Mouse (Mus musculus) brain, adult 10 weeks (tissue): ENCODE measurements around the gene Myh3. TPM values are rescaled to one million over a fixed set of nuclear protein-coding genes. Genes with fewer than 3 reads are reported as not detected.

ENCODE experiments used
- polyA plus RNA-seq: library from polyadenylated mRNA; stranded (reverse); fragments of 350-450 nt; fragmentation: Illumina TruSeq; extraction: RNeasy Lipid Tissue Mini Kit (QIAGEN cat#74804); gene quantifications from one replicate; pipeline ENCODE4 v1.2.3, GENCODE M21; 2015; ENCODE audit warnings: low read depth, low replicate concordance

The Myh3 gene
- 0.68 TPM for polyA plus RNA-seq

DNA sequence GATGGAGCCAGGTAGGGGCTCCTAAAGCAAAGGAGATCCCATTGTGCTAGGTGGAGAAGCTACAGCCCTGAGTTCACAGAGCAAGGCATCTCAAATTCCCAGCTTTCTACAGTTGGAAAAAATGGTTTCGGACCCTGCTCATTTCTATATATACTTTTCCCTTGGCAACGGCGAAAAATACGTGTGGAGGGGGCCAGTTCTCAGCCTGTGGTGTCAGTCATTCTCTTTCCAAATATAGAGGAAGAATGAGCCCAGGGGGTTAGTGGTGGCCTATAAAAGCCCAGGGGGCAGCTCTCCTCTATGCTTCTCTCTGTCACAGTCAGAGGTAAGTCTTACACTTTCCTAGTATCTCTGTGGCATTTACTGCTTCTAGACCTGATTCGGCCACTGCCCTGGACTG, at the start of gene Myh3:
Gene Myh3, plus strand, starts transcription at position 301 of the 400 bp plus-strand sequence.

DNA sequence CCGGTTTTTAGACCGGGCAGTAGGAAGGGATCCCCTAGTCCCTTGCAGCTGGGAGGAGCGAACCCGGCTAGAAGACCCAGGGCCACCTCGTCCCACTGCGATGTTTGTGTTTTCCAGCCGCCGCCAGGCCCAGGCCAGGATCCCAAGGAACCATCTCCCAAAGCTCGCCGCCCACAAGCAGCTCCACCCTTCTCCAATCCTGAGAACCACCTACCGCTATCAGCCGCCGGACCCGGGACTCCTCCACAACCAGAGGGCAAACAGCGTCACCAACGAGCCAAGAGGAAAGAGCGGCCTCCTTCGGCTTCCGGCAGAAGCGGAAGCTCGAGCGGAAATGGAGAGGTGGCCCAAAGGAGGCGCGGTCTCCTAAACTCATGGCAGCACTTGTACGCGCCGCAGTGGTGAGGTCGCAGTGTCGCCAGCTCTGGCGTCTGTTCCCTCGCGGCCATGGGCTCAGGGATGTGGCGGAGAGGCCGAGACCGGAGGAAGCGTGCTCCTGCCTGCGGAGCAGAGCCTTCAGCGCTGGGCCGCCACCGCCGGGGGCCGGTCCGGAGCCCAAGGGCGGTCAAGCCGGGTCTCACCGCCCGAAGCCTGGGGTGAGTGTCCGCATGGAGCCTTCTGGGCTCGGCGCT, 25.7 kb upstream of the Myh3 start, which contains the start of the genes Adprm and Sco1:
Gene Adprm, minus strand, starts transcription at position 274 of the 632 bp plus-strand sequence.
Gene Sco1, plus strand, starts transcription at position 350 of the 632 bp plus-strand sequence.

Other genes with a start within 250 kb of the Myh3 start
- 0.43 TPM for gene Pirt, start 166.3 kb upstream of the Myh3 start, polyA plus RNA-seq
- not detected for gene Tmem238l, start 121.7 kb upstream of the Myh3 start, polyA plus RNA-seq
- 0.67 TPM for gene Tmem220, start 53.1 kb upstream of the Myh3 start, polyA plus RNA-seq
- 33.5 TPM for gene Adprm, start 25.7 kb upstream of the Myh3 start, polyA plus RNA-seq
- gene Sco1, start 25.6 kb upstream of the Myh3 start, polyA plus RNA-seq, result 9.9 TPM
- gene Myh2, start 92.7 kb downstream of the Myh3 start, polyA plus RNA-seq, result 0.10 TPM
- gene Myh1, start 121.8 kb downstream of the Myh3 start, polyA plus RNA-seq, result 0.42 TPM
- 0.07 TPM for gene Myh4, start 159.7 kb downstream of the Myh3 start, polyA plus RNA-seq
- 0.10 TPM for gene Myh8, start 198.8 kb downstream of the Myh3 start, polyA plus RNA-seq
- not detected for gene Myh13, start 243.4 kb downstream of the Myh3 start, polyA plus RNA-seq